Mouse (Mus musculus) lung, postnatal 0 days (tissue): ENCODE data around the gene Gtpbp1.

Source experiments
- CTCF ChIP-seq: IDR thresholded peaks from 2 replicates; pipeline ENCODE4 v1.5.1; 2016; ENCODE audit warnings: antibody characterized with exemption, mild to moderate bottlenecking
- EP300 ChIP-seq: IDR thresholded peaks from 2 replicates; pipeline ENCODE4 v1.6.1; 2016; ENCODE audit warnings: antibody characterized with exemption, mild to moderate bottlenecking, control low read depth

GRCm38 (mm10) chr15:79741921-79742705 lies 51.5 kb downstream of the Gtpbp1 start, which contains the start of gene Sun2:
- TF ChIP-seq EP300 (no peak), CTCF (peak; percentile 28)
